Mouse (Mus musculus): ENCODE results near the gene Podxl.
"Not testable (repeated sequence)": the region's sequence is repeated elsewhere in the genome, so short reads cannot be mapped to it uniquely, and the experiment has no call there.

The Podxl gene

DNA sequence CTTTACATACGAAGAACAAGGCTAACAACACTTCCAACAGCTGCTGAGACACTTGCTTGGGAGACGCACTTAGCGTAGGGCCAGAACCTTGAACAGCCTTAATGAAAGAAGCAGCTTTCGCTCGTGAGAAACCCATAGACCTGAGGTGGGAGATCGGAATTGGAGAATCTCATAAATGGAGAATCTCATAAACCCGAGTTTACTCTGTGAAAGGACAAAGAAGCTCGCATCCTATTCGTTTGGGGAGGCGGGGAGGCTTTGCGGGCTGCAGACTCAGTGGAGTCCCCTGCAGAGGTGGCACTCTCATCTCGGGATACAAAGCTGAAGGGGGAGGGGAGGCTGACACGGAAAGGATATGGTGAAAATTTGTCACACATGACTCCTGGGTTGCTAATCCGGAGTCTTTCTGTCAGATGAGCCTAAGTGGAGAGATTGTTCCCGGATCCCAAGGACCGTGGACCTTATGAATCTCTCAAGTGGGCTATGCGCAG lies 1.2 kb upstream of the Podxl start:
- DNase-seq: no peak

DNA sequence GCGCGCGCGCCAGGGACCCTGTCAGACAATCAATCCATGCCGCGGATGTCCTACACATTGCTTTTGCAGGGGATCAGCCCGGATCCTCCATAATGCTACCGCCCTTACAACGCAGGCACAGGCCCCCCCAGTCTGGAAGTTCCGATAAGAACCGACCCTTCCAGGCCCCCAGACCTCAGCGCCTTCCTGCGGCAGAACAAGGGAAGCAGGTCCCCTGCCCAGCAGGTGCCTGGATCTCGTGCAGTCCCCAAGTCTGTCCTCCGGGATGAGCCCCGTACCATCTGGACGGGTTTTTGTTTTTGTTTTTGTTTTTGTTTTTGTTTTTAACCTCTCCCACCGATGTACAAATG lies 376 bp upstream of the Podxl start:
- no peak for DNase-seq

DNA sequence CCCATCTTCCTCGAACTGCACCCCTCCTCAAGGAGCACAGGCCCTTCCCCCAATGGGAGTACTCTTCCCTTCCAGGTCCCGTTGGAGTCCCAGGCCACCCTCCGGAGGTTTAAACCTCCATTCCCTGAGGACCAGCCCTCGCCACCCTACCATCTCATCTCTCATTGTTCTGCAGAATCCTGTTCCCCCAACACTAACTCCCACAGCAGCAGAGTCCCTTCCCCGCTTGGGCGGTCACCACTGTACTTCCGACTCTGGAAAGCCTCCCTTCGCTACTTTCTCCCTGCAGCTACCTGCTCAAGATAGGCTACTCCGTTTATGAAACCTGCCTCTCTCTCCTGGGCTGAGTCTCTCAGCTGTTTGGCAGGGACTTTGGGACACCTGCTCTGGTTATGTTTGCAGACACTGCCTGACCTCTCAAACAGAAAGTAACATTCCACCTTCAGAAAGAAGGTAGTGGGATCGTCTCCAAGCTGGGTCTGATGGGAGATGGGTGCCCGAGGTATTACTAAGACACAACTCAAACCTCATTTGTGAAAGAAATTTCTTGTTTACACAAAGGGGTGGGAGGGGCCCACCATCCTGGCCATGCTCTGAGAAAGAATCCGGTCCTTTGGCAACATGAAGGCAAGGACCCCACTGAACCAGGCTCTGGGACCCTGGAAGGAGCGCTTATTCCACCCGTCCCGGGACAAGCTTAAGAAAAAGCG lies 1.3 kb downstream of the Podxl start:
- no peak for DNase-seq

DNA sequence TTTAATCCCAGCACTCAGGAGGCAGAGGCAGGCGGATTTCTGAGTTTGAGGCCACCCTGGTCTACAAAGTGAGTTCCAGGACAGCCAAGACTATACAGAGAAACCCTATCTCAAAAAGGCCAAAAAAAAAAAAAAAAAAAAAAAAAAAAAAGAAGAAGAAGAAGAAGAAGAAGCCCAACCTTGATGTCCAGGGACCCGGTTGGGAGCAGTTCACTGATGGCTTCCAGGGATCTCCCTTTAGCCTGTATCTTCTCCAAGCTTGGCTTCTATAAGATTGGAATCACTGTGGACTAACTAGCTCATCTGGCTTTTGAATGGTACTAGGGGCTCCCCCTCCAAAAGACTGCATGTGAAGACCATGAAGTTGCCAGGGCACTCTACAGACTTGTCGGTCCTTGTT lies 1.8 kb downstream of the Podxl start:
- DNase-seq: not testable (repeated sequence)

DNA sequence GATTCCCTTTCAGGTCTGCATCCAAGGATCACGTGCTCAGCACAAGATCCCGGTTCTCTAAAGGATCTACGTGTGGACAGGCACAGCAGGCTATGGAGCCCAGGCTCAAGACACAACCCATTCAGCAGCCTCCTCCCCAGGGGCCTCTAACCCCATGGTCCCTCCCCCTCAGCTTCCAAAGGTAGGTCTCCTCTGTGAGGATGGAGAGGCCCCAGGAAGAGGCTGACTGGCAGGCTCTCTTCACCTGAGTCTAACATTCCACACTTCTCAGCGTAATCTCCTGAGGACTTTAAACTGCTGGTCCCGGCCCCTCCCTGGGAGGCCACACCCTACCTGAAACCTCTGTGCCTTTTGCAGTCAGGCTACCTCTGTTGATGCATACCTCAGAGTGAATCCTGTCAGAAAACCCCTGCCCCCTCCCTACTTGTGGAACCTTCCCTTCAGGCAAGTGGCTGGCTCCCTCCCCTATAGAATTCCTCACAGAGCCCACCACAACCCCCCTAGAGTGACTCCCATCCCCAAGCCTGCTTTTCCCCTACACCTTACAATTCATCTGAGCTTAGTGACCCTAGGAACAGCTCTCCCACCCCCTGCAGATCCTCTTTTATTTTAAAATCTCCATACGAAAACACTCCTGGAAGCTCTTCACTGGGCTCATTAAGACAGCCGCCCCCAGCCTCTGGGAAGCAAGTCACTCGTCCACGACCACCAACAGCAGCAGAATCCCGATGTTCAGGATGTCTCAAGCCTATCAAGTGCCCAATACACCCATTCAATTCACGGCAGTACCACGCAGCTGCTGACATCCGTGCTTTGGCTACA lies 3.4 kb downstream of the Podxl start:
- DNase-seq: no peak

DNA sequence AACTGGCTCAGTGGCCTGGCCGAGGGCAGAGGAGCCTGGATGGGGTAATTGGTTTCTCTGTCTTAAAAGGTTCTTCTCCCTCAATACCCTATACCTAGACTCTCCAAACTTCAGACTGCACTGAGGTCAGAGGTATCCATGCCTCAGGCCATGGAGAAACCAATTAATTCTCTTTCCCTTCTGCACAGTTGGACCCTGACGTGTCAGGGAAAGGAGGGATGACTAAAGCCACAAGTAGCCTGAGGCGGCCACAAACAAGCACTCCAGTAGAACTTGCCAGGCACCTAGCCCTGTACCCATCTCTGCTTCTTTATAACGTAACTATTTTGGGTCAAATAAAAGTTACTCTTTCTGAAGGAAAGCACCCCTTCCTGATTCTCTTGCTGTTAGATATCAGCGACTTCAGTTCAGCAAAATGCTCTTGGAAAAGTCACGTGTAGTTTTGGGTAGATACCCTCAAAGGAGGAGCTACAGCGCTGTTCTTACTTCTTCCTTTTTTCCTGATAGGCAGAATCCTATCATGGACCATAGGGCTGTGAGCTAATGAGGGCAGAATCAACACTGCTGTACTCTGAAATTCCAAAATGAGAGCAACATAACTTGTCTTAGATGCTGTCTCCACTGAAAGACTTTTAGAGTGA lies 7.2 kb downstream of the Podxl start:
- no peak for DNase-seq

DNA sequence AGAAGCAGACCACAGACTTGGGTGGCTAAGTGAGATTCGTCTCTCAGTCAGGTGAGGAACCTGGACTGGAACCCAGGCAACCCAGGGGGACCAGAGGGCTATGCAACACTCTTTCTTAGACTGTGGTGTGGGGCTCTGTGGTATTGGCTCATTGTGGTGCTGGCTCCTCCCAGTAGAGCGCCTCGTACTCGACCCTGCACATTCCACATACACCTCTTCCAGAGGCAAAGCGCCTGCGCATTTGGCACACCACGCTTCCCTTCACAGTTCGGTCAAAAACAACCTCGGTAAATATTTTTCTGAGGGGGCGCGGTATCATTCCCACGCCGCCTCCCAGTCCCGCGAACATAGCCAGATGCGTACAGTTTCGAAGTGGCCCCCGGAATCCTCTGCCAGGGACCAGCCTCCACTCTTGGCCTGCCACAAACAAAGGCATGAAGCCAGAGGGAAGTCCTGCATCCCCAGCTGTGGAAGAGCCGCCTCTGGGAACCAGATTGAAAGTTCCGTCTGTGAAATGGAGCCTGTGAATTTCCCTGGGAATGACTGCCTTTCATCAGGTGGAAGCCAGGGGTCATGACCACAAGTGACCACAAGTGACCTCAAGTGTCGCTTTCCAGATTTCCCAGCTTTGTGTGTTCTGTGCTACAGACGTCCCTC lies 12.8 kb downstream of the Podxl start:
- no peak for DNase-seq

DNA sequence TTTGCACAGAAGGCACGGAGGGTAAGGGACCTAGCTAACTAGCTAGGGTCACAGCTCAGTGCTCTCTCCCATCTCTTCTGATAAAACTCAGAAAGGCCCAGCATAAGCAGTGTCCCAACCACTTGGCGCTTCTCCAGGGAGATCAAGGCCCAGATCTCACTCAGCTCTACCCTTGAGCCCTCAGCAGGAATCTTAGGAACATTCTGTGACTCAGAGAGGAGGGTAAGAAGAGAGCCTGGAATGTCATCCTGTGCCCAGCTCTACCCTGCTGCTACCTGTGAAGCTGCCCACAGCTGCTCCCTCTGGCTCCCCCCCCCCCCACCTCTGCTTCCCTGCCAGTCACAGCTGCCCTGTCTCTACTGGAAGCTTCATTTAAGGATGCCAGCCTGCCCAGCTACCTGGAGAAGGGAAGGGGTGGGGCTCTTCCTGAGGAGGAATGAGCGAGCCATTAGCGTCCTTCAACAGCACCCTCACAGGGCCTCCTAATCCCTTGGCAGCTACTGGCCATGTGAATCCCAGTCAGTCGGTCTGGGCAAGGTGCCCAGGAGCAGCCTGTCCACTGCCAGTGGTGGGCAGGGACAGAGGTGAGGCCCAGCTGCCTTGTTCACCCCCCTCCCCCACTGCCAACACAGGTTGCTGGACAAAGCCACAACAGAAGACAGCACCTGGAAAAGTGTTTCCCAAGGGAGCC lies 14.3 kb downstream of the Podxl start:
- DNase-seq: peak in 1 of 2 experiments; percentile 38

DNA sequence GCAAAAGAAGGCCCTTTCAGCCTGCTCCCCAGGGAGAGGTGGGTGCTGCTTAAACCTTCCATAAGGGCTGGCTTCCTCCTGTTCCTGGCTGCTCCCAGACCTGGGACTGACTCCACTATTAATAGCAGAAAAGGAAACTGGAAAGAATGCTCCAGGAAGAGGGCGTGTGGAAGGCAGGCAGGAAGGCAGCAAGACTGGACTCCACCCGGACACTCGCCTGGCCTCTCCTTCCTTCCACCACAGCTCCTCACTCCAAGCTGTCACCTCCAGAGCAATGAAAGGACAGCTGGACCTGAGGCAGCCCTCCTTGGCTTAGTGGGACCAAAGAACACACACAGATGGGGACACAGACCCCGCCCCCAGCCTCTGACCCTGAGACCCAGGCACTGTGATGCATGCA lies 19.5 kb downstream of the Podxl start:
- DNase-seq: no peak

DNA sequence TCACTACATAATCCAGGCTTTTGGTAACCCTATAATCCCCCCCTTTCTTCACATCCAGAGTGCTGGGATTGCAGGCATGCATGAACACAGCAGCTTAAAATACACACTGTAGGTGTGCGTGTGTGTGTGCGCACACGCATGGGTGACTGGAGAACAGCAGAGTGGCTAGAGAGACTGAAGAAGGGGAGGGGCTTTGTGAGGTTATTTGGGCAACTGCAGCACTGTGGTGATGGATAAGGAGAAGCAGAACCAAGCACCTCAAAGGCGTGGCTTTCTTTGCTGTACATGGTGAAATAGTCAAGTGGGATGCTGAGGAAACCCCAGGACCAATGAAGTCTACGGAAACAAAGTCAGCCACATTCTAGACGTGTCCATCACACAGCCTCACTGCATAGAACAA lies 23.8 kb downstream of the Podxl start:
- DNase-seq: no peak

DNA sequence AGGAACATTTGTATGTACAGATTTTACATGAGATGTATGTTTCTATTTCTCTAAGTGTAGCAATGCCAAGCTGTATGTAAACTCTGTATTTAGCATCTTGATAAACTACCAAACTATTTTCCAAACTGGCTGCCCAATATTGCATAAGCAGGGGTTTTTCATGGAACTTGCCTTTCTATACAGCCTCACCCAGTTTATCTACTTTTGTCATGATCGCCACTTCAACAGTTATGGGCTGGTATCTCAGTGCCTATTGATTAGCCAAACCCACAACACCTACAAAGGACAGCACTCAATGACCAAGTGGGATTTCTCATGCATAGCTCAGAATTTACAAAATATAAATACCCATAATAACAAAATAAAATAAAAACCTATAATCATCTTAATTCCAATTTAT lies 25.7 kb downstream of the Podxl start:
- no peak for DNase-seq

DNA sequence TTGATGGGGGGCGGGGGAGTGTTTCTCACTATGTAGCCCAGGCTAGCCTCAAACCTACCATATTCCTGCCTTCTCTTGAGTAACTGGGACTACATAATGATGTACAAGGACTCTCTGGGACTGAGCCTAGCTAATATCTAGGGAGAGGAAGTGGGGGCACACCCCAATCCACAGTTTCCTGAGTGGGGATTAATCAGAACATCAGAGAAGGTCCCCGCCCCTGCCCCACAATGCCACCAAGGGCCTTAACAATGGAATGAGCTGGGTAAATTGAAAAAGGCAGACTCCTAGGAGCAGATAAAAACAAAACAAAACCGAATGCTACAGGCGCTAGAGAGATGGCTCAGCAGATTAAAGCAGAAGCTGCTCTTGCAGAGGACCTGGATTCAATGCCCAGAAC lies 26.6 kb downstream of the Podxl start:
- no peak for DNase-seq

DNA sequence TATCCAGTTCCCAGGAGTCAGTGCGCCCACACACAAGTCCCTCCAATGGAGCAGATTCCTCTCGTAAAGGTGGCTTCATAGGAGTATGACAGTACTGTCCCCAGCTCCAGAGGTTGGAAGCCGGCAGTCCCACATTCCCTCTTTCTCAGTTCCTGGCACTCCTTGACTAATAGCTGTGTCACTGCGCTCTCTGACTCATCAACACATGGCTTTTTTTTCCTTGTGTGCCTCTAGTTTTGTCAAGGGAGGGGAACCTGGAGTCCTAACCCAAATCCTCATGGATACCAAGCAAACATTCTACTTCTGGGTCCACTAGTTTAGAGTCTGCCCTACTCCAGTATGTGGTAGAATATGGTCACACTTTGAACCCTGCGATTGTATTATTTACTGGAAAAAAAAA lies 29.1 kb downstream of the Podxl start:
- DNase-seq: no peak

DNA sequence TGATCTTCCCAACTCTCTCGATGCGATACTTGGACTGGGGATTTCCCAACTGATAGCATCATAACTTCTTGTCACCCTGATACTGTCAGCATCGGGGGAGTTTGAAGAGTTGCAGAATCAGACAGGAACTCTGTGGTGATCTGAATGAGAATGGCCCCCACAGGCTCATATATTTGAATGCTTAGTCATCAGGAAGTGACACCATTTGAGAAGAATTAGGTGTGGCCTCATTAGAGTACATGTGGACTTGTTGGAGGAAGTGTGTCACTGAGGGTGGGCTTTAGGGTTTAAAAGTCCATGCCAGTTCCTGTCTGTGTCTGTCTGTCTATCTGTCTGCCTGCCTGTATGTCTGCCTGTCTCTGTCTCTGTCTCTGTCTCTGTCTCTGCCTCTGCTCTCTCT lies 31.9 kb downstream of the Podxl start:
- DNase-seq: no peak

DNA sequence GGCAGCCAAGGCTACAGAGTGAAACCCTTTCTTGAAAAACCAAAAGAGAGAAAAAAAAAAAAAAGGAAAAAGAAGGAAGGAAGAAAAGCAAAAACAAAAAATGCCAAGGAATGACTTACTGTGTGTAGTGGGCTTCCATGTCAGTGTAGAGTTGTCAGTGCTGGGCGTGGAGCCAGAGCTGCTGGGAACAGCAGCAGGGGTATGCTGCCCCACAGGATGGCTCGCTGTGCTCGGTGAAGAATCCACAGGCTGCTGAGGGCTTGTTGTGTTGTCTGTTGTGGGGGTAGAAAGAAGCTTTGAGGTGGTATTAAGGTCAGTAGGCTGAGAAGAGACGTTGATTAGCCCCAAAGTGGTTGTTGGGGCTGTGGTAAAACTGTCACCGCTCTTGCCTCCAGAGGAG lies 35.4 kb downstream of the Podxl start:
- no peak for DNase-seq

DNA sequence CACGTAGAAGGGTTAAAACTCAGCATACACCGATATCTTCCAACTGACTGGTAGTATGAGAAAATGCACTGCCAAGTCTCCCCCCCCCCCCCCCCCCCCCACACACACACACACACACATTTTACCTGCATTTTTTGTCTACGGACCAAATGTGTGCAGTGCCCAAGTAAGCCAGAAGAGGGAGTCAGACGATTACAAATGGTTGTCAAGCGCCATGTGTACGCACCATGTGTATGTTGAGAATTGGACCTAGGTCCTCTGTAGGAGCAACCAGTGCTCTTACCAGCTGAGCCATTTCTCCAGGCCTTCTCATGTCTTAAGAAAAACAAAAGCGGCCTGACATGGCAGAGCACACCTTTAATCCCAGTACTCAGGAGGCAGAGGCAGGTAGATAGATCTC lies 35.9 kb downstream of the Podxl start:
- peak in 1 of 2 experiments; percentile 45 for DNase-seq

DNA sequence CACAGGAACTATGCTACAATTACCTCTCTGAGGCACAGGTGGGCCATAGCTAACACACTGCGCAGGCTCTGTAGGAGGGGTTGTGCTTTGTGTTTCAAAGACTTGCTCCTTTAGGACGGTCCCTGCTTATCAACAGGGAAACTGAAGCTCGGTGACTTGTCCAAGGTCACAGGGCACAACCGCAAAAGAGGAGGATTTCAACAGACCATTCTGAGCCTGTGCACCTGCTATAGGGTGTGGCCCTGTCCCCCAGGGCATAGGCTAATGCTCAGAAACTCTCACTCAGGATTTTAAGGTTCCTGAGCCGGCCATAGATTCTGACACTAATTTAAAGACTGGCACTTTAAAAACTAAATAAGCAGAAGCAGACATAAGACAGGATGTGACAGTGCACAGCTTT lies 36.9 kb downstream of the Podxl start:
- DNase-seq: no peak

DNA sequence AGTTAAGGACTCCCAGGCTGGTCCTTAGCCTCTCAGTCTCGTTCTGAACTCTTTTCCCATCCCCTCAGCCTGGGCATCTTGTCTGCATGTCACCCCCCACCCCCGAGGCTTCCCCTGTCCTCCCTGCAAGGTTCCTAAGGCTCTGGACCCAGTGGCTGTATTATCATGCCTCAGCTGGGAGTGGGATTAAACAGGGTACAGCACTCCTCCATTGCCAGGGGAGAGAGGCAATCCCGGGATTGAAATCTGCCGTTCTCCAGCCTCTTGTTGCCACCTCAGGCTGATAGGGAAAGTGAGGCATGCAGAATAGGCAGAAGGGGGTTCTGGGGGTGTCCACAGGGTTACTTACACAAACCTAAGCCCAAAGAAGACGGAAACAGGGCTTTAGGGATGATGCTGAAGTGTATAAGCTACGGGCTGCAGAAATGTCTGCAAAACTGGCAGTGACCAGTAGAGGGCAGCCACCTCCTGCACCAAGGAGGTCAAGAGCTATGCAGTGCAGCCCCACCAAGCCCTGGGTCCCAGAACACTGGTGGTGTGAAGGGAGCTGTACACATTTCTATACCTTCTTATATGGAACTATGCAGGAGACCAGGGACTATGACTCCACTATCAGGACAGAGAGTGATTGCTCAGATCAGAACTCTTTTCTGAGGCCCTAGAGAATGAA lies 38.4 kb downstream of the Podxl start:
- DNase-seq: peak; percentile 65 to 76

DNA sequence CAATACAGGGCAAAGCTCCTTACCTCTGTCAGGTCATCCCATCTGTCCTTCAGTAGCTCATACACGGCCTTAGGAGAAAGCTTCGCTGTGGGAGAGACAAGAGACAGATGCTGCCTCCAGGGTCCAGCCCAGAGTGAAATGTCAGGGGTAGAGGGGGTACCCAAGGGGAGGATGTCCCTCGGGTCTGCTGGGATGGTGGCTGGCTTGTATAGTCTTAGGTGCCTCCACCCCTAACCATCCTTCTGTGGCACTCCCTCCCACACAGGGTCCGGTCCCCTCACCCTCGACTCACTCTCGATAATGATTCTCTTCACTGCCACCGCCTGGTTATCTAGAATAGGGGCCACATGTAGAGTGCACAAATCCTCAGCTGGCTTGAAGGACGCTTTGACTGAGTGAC lies 39.1 kb downstream of the Podxl start:
- no peak for DNase-seq

DNA sequence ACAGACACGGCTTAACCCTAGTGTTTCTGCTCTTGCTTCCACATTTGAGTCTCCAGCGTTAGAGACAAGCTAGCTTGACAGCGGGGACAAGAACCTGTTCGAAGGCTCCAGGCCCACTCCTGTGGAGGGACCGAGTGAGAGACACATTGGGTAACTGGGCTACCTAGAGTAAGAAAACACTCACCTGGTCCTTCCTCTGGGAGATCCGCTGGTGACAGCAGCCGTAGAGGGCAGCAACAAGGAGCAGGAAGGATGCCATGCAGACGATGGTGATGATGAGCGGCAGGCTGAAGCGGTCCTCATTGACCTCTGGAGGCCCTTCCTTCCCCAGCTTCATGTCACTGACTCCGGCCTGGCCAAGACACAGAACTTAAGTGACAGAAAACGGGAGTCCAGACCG lies 39.7 kb downstream of the Podxl start:
- no peak for DNase-seq

DNA sequence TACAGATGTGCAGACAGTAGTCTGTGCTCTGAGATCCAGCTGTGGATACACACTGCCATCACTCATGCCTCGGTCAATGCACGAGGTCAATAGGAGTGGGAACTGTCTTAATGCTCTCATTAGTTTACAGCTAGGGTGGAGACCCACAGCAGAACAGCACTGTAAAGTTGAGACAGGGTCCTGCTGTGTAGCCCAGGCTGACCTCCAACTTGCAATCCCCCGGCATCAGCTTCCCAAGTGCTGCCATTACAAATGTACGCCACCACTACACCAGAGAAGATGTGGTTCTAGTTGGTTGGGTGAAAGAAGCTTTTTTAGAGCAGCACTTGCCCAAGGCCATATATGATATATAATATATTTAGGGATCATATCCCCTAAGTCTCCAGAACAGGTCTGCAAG lies 40.1 kb downstream of the Podxl start:
- no peak for DNase-seq

DNA sequence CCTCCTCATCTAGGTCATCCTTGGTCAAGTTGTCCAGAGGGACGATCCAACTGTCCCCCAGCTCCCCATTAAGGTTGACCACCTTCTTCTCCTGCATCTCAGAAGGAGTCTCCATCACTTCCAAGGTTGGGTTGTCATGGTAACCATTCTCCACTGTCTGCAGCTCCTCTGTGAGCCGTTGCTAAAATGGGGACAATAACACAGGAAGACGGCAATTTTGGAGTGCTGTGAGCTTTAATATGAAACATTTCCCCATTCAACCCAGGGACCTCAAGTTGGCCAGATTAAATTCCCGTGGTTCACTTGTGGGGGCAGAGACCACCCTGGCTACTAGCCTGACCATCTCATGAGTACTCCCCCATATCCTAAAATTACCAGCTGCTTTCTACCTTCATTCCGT lies 40.7 kb downstream of the Podxl start:
- no peak for DNase-seq
